ENCODE assay signal across 8 mouse cellular contexts in the genomic region with DNA sequence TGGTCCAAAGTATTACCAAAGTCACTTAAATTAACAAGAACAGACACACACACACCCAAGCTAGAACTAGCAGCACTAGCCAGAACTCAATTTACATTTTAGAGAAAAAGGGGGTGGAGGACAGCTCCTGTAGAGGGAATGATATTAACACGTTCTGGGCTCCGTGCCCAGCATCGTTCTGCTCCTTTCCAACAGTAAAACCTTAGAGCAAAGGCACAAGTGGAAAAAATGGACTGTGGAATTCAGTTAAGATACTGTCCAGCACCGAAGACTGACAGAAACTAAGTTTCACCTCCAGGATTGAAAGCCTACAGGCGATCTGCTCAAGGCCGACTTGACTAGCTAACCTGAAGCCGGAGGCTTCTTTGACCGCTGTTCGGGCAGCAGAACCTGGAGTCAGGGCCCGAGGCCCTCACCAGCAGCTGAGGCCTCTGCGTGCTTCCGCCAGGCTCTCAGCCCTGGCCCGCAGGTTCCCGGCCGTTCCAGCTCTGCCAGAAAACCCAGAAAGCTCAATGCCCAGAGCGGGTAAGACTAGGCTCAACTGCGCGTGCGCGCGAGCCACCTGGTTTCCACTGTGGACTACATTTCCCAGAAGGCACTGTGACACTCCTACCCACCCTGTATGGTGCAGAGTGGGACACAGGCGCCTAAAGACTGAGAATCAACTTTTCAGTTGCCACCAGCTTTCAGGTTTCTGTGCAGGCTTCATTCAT. TPM values are rescaled to one million over a fixed set of nuclear protein-coding genes. Genes with fewer than 3 reads are reported as not detected.
DNase-seq lines count a peak whose midpoint lies in the region; ATAC-seq lines count a peak whose summit lies in the region.

A gene (minus strand): TSS at position 530 of the 713 bp plus-strand sequence.

- H3K9ac ChIP-seq in forebrain, embryonic 11.5 days (ENCODE audit: low read length) = peak within 1 kb of the TSS; percentile 69
- peak within 1 kb of the TSS; percentile 55 for H3K9ac ChIP-seq in heart, embryonic 15.5 days
- peak within 1 kb of the TSS; percentile 73 for H3K9ac ChIP-seq in liver, embryonic 11.5 days (ENCODE audit: low read depth, low read length)
- peak within 1 kb of the TSS; percentile 63 for H3K9ac ChIP-seq in neural tube, embryonic 11.5 days (ENCODE audit: low read length)
- H3K9ac ChIP-seq in stomach, embryonic 16.5 days (ENCODE audit: low read length) = peak within 1 kb of the TSS; percentile 72

- peak within 1 kb of the TSS; percentile 59 for H3K4me2 ChIP-seq in forebrain, embryonic 11.5 days (ENCODE audit: low read depth, low read length, severe bottlenecking)
- H3K4me2 ChIP-seq in heart, embryonic 15.5 days = peak within 1 kb of the TSS; percentile 67
- peak within 1 kb of the TSS; percentile 80 for H3K4me2 ChIP-seq in liver, embryonic 11.5 days
- H3K4me2 ChIP-seq in neural tube, embryonic 11.5 days (ENCODE audit: low read depth) = peak within 1 kb of the TSS; percentile 50
- peak within 1 kb of the TSS; percentile 58 for H3K4me2 ChIP-seq in stomach, embryonic 16.5 days (ENCODE audit: low read depth, low read length)

- no peaks in the 10 kb centered on the region for H3K27me3 ChIP-seq in forebrain, embryonic 11.5 days (ENCODE audit: control insufficient read depth, insufficient read depth, low read length)
- no peaks in the 10 kb centered on the region for H3K27me3 ChIP-seq in heart, embryonic 15.5 days
- no peaks in the 10 kb centered on the region for H3K27me3 ChIP-seq in liver, embryonic 11.5 days (replicated peaks; ENCODE audit: control insufficient read depth, insufficient read depth, low read length)
- no peaks in the 10 kb centered on the region for H3K27me3 ChIP-seq in neural tube, embryonic 11.5 days (ENCODE audit: control insufficient read depth, insufficient read depth, low read length)
- no peaks in the 10 kb centered on the region for H3K27me3 ChIP-seq in stomach, embryonic 16.5 days (ENCODE audit: control insufficient read depth, insufficient read depth, low read length)

- H3K4me3 ChIP-seq in brown adipose tissue, adult 24 weeks (ENCODE audit: insufficient read depth, low read depth, low read length) = peak within 1 kb of the TSS; percentile 62
- H3K4me3 ChIP-seq in forebrain, embryonic 11.5 days (ENCODE audit: low read depth, low read length) = peak within 1 kb of the TSS; percentile 31
- peak within 1 kb of the TSS; percentile 44 for H3K4me3 ChIP-seq in heart, embryonic 15.5 days
- peak within 1 kb of the TSS; percentile 50 for H3K4me3 ChIP-seq in liver, embryonic 11.5 days (ENCODE audit: low read depth, low read length)
- H3K4me3 ChIP-seq in neural tube, embryonic 11.5 days (ENCODE audit: low read depth, low read length) = peak within 1 kb of the TSS; percentile 33
- peak within 1 kb of the TSS; percentile 45 for H3K4me3 ChIP-seq in stomach, embryonic 16.5 days (replicated peaks; ENCODE audit: low read length)

- H3K36me3 ChIP-seq in forebrain, embryonic 11.5 days (ENCODE audit: control insufficient read depth, insufficient read depth, low read length) = no peaks in the 10 kb centered on the region
- H3K36me3 ChIP-seq in heart, embryonic 15.5 days = no peaks in the 10 kb centered on the region
- H3K36me3 ChIP-seq in liver, embryonic 11.5 days (ENCODE audit: control insufficient read depth, insufficient read depth, low read length) = no peaks in the 10 kb centered on the region
- no peaks in the 10 kb centered on the region for H3K36me3 ChIP-seq in neural tube, embryonic 11.5 days (ENCODE audit: control insufficient read depth, insufficient read depth, low read length)
- H3K36me3 ChIP-seq in stomach, embryonic 16.5 days (ENCODE audit: control insufficient read depth, insufficient read depth, low read length) = no peaks in the 10 kb centered on the region

- H3K27ac ChIP-seq in brown adipose tissue, adult 24 weeks (replicated peaks; ENCODE audit: low read depth, low read length) = no peak within 1 kb of the TSS
- H3K27ac ChIP-seq in forebrain, embryonic 11.5 days (ENCODE audit: low read depth, low read length) = no peak within 1 kb of the TSS
- H3K27ac ChIP-seq in heart, embryonic 15.5 days = peak within 1 kb of the TSS; percentile 85
- H3K27ac ChIP-seq in liver, embryonic 11.5 days (ENCODE audit: low read depth, low read length) = peak within 1 kb of the TSS; percentile 13; the same call in 1 of the 2 replicates
- no peak within 1 kb of the TSS for H3K27ac ChIP-seq in neural tube, embryonic 11.5 days (ENCODE audit: low read depth, low read length)
- H3K27ac ChIP-seq in stomach, embryonic 16.5 days (ENCODE audit: low read length) = peak within 1 kb of the TSS; percentile 94

- H3K4me1 ChIP-seq in brown adipose tissue, adult 24 weeks (ENCODE audit: control insufficient read depth, insufficient read depth, insufficient read length, low read length) = no peaks in the 10 kb centered on the region
- no peaks in the 10 kb centered on the region for H3K4me1 ChIP-seq in forebrain, embryonic 11.5 days (replicated peaks; ENCODE audit: control insufficient read depth, insufficient read depth, low read length)
- peaks cover 11% of the 10 kb centered on the region for H3K4me1 ChIP-seq in heart, embryonic 15.5 days (replicated peaks)
- H3K4me1 ChIP-seq in liver, embryonic 11.5 days (replicated peaks; ENCODE audit: control insufficient read depth, insufficient read depth, low read length) = peaks cover 6% of the 10 kb centered on the region; the same call in 1 of the 2 replicates
- H3K4me1 ChIP-seq in neural tube, embryonic 11.5 days (ENCODE audit: control insufficient read depth, insufficient read depth, low read length) = no peaks in the 10 kb centered on the region
- H3K4me1 ChIP-seq in stomach, embryonic 16.5 days (ENCODE audit: control insufficient read depth, insufficient read depth, low read length) = peaks cover 13% of the 10 kb centered on the region

- ATAC-seq in forebrain, embryonic 11.5 days (replicated peaks; ENCODE audit: low FRiP score) = peak; percentile 96
- peak; percentile 90 for ATAC-seq in heart, embryonic 15.5 days (replicated peaks; ENCODE audit: insufficient number of reproducible peaks, insufficient read depth, low FRiP score, low read depth)
- ATAC-seq in liver, embryonic 11.5 days (replicated peaks; ENCODE audit: low FRiP score) = peak; percentile 91
- peak; percentile 95 for ATAC-seq in neural tube, embryonic 11.5 days (ENCODE audit: insufficient read depth, low FRiP score, low TSS enrichment)
- peak; percentile 94 for ATAC-seq in stomach, embryonic 16.5 days (ENCODE audit: insufficient read depth, low FRiP score)

- no peaks in the 10 kb centered on the region for H3K9me3 ChIP-seq in forebrain, embryonic 11.5 days (ENCODE audit: control insufficient read depth, low read length)
- no peaks in the 10 kb centered on the region for H3K9me3 ChIP-seq in heart, embryonic 15.5 days (replicated peaks)
- H3K9me3 ChIP-seq in liver, embryonic 11.5 days (ENCODE audit: control insufficient read depth, low read length) = no peaks in the 10 kb centered on the region
- H3K9me3 ChIP-seq in neural tube, embryonic 11.5 days (ENCODE audit: control insufficient read depth, low read length) = no peaks in the 10 kb centered on the region
- H3K9me3 ChIP-seq in stomach, embryonic 16.5 days (replicated peaks; ENCODE audit: control insufficient read depth, low read length) = no peaks in the 10 kb centered on the region

- peak; percentile 79 for DNase-seq in CD4-positive helper T cell, adult 2 months (ENCODE audit: low read depth, low spot score)
- DNase-seq in forebrain, embryonic 11.5 days (ENCODE audit: low spot score) = peak; percentile 95
- peak; percentile 96 for DNase-seq in kidney, postnatal 14 days
- DNase-seq in liver, embryonic 11.5 days (ENCODE audit: low spot score) = peak; percentile 84
- peak; percentile 93 for DNase-seq in neural tube, embryonic 11.5 days (ENCODE audit: low spot score)

- WGBS in forebrain, embryonic 11.5 days = 27% methylated on average over 22 of the region's 22 CpGs
- 11% methylated on average over 22 of the region's 22 CpGs for WGBS in heart, embryonic 15.5 days
- 21% methylated on average over 22 of the region's 22 CpGs for WGBS in liver, embryonic 11.5 days
- WGBS in neural tube, embryonic 11.5 days = 26% methylated on average over 22 of the region's 22 CpGs
- 10% methylated on average over 22 of the region's 22 CpGs for WGBS in stomach, embryonic 16.5 days

RNA-seq across cellular contexts. Expression of the gene that starts here (rescaled TPM):
- polyA plus RNA-seq in brown adipose tissue, adult 24 weeks (2012; ENCODE audit: insufficient read depth, insufficient read length, missing spikeins) = 0.71 and 1.1 TPM in 2 replicates
- polyA plus RNA-seq in forebrain, embryonic 11.5 days (2014; fragmentation: Nextera tagmentation; extraction: Ambion mirVana) = 0.79 and 1.3 TPM in 2 replicates
- 0.40 and 0.49 TPM in 2 replicates for polyA plus RNA-seq in heart, embryonic 15.5 days (2015; fragmentation: Nextera tagmentation; extraction: Ambion mirVana)
- polyA plus RNA-seq in liver, embryonic 11.5 days (2014; fragmentation: Nextera tagmentation; extraction: Ambion mirVana) = 0.09 and 0.36 TPM in 2 replicates
- polyA plus RNA-seq in neural tube, embryonic 11.5 days (2014; fragmentation: Nextera tagmentation; extraction: Ambion mirVana) = 0.56 and 0.80 TPM in 2 replicates
- 0.57 and 0.62 TPM in 2 replicates for polyA plus RNA-seq in stomach, embryonic 16.5 days (2015; fragmentation: Nextera tagmentation; extraction: Ambion mirVana)

Comparison
In these comparisons a context has a peak if more than half of its experiments do, and no peak if none do; other contexts are left out.
1. Peak in ATAC-seq, H3K4me3 ChIP-seq, H3K27ac ChIP-seq, H3K9ac ChIP-seq and H3K4me2 ChIP-seq in heart, embryonic 15.5 days; RNA of the gene not detected or under 1 TPM.
2. Peak in DNase-seq, ATAC-seq, H3K4me3 ChIP-seq, H3K27ac ChIP-seq, H3K9ac ChIP-seq and H3K4me2 ChIP-seq in liver, embryonic 11.5 days; RNA of the gene not detected or under 1 TPM.
3. Peak in DNase-seq, ATAC-seq, H3K4me3 ChIP-seq, H3K9ac ChIP-seq and H3K4me2 ChIP-seq in neural tube, embryonic 11.5 days; RNA of the gene not detected or under 1 TPM.
4. Peak in ATAC-seq, H3K4me3 ChIP-seq, H3K27ac ChIP-seq, H3K9ac ChIP-seq and H3K4me2 ChIP-seq in stomach, embryonic 16.5 days; RNA of the gene not detected or under 1 TPM.